ENCODE assay signal across 1 mouse cellular context in the genomic region with DNA sequence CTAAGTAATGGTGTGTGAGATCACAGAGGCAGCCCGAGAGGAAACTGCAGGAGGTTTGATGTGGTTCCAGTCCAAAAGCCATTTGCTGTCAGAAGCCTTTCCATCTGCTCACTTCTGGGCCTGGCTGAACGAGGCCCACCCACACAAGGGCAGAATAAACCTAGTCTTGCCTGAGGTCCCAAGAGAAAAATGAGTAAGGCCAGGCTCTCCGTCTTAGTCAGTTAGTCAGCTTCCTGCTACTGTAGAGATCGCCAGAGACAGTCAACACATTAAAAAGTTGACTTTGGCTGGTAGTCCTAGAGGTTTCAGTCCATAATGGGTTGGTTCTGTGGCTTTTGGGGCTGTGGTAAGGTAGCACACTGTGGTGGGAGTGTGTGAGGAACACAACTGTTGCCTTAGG.
TF ChIP-seq lines count a peak whose summit lies in the region.

No protein-coding gene starts in this region.

TF ChIP-seq in CH12.LX, 34 proteins besides CTCF, POLR2A, EP300 and RAD21:
- TF ChIP-seq MAFK (IDR thresholded peaks at IDR 0.05; ENCODE audit: insufficient replicate concordance, low read length) (peak; percentile 61; the same call in 1 of the 2 replicates), HCFC1 (IDR thresholded peaks at IDR 0.05; ENCODE audit: low read depth, low read length) (no peak), ZNF384 (IDR thresholded peaks at IDR 0.05; ENCODE audit: low read depth, low read length) (no peak), SIN3A (IDR thresholded peaks at IDR 0.05; ENCODE audit: low read length) (peak; percentile 59; the same call in 1 of the 2 replicates), CHD2 (IDR thresholded peaks at IDR 0.05; ENCODE audit: low read length) (peak; percentile 51), IRF4 (IDR thresholded peaks at IDR 0.05; ENCODE audit: low read depth, low read length) (peak; percentile 92), JUN (IDR thresholded peaks at IDR 0.05; ENCODE audit: insufficient read depth, low read depth, low read length) (peak; percentile 80), JUND (conservative IDR thresholded peaks at IDR 0.05; ENCODE audit: low read depth, low read length) (peak; percentile 74), MAZ (IDR thresholded peaks at IDR 0.05; ENCODE audit: low read depth, low read length) (no peak), RCOR1 (conservative IDR thresholded peaks at IDR 0.05; ENCODE audit: low read depth, low read length) (peak; percentile 54; the same call in 1 of the 2 replicates), BHLHE40 (IDR thresholded peaks at IDR 0.05; ENCODE audit: low read depth, low read length) (peak; percentile 67), ETS1 (conservative IDR thresholded peaks at IDR 0.05; ENCODE audit: low read depth, low read length) (peak; percentile 53), MYC (IDR thresholded peaks at IDR 0.05; ENCODE audit: low read depth, low read length) (0 out of 2 replicates have a peak, but pooled peaks have one; percentile 39), ZKSCAN1 (IDR thresholded peaks at IDR 0.05; ENCODE audit: borderline replicate concordance, low read depth, low read length) (no peak), MEF2A (IDR thresholded peaks at IDR 0.05; ENCODE audit: borderline replicate concordance, low read depth, low read length) (peak; percentile 62; the same call in 1 of the 2 replicates), USF1 (IDR thresholded peaks at IDR 0.05; ENCODE audit: low read depth, low read length) (no peak), TCF12 (IDR thresholded peaks at IDR 0.05; ENCODE audit: low read depth, low read length) (peak; percentile 56; the same call in 1 of the 2 replicates)
